ENCODE assay signal across 17 mouse cellular contexts in the genomic region with DNA sequence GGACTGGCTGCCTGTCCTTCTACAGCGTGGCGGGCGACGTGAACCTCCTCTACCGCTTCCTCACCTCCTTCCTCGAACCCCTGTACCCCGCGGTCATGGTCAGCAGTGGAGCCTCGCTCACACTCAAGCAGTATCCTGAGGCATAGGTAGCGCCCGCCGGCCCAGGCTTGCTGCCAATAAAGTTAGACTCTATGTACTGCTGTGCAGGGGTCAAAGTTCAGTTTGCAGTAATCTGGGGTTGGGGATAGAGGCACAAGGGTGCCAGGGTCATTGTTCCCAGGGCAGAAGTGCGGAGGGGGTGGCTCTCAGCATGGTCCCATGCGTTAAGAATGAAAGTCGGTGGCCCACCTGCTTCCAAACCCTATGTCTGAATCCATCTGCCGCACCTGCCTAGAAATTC. TPM values are rescaled to one million over a fixed set of nuclear protein-coding genes. Genes with fewer than 3 reads are reported as not detected.
A peak's percentile ranks its signal among the peaks of the same experiment; 100 is the strongest.
DNase-seq lines count a peak whose midpoint lies in the region; ATAC-seq and TF ChIP-seq lines count a peak whose summit lies in the region.
"Had no signal": no experiment of that assay in that cellular context is flagged by ENCODE, and none has a peak within 500 bp of the region (broad histone marks: within the 10 kb centered on the region; RNA-seq: fewer than 3 reads in every experiment).

No protein-coding gene starts in this region.

- DNase-seq in intestine, embryonic 14.5 days (ENCODE audit: low spot score) = peak; percentile 46
- DNase-seq in kidney, adult 18-20 months = peak; percentile 77
- peak; percentile 80 to 90 for DNase-seq in kidney, postnatal 25 days
- peak; percentile 72 for DNase-seq in liver, postnatal 0 days
- DNase-seq in right cerebral cortex, postnatal 36 days (ENCODE audit: low spot score in 2 of 2) = no peak
- DNase-seq: cerebellum, adult 8-10 months; gastrocnemius, adult 2 months; heart, postnatal 4 days; lung, postnatal 10 days; thymus, postnatal 25 days had no signal

- no peak overlapping the region for H3K27ac ChIP-seq in intestine, embryonic 14.5 days (ENCODE audit: low read depth)
- peak overlapping the region; percentile 86 for H3K27ac ChIP-seq in liver, postnatal 0 days (ENCODE audit: low read depth)
- H3K27ac ChIP-seq in hindbrain, embryonic 12.5 days = no peak overlapping the region
- H3K27ac ChIP-seq: gastrocnemius, adult 2 months; limb, embryonic 12.5 days; midbrain, embryonic 13.5 days had no signal

- 83% methylated on average over 16 of the region's 16 CpGs for WGBS in intestine, embryonic 14.5 days
- 54% methylated on average over 16 of the region's 16 CpGs for WGBS in liver, postnatal 0 days (ENCODE audit: insufficient replicate concordance)
- WGBS in hindbrain, embryonic 12.5 days = 82% methylated on average over 16 of the region's 16 CpGs

- ATAC-seq in intestine, embryonic 14.5 days (replicated peaks; ENCODE audit: low FRiP score, low TSS enrichment, low read depth) = no peak
- ATAC-seq in liver, postnatal 0 days = peak; percentile 81
- no peak for ATAC-seq in hindbrain, embryonic 12.5 days (ENCODE audit: low FRiP score)
- no peak for ATAC-seq in erythroid progenitor cell, adult 5-6 weeks (replicated peaks; ENCODE audit: low FRiP score, poor library complexity, severe bottlenecking)
- ATAC-seq: CD4-positive, CD25-positive, alpha-beta regulatory T cell, adult 4 months; midbrain, embryonic 13.5 days had no signal

- H3K4me3 ChIP-seq in intestine, embryonic 14.5 days (ENCODE audit: low read depth, low read length) = no peak overlapping the region
- H3K4me3 ChIP-seq in liver, postnatal 0 days (ENCODE audit: low read depth, low read length) = peak overlapping the region; percentile 13; the same call in 1 of the 2 replicates
- H3K4me3 ChIP-seq in hindbrain, embryonic 12.5 days = no peak overlapping the region
- H3K4me3 ChIP-seq: gastrocnemius, adult 2 months; limb, embryonic 12.5 days; midbrain, embryonic 13.5 days had no signal

- H3K36me3 ChIP-seq in intestine, embryonic 14.5 days (ENCODE audit: control insufficient read depth, insufficient read depth, low read length) = no peaks in the 10 kb centered on the region
- H3K36me3 ChIP-seq in liver, postnatal 0 days (replicated peaks; ENCODE audit: insufficient read depth, low read length) = no peaks in the 10 kb centered on the region
- H3K36me3 ChIP-seq in hindbrain, embryonic 12.5 days = no peaks in the 10 kb centered on the region
- H3K36me3 ChIP-seq: limb, embryonic 12.5 days; midbrain, embryonic 13.5 days had no signal

- no peak overlapping the region for H3K9ac ChIP-seq in intestine, embryonic 14.5 days (ENCODE audit: low read length)
- peak overlapping the region; percentile 63 for H3K9ac ChIP-seq in liver, postnatal 0 days (replicated peaks)
- H3K9ac ChIP-seq in hindbrain, embryonic 12.5 days = no peak overlapping the region
- H3K9ac ChIP-seq: limb, embryonic 12.5 days; midbrain, embryonic 13.5 days had no signal

- TF ChIP-seq EP300 in liver, postnatal 0 days (IDR thresholded peaks at IDR 0.05; ENCODE audit: low read depth) = peak; percentile 56; the same call in 1 of the 2 replicates

- H3K4me1 ChIP-seq in intestine, embryonic 14.5 days (replicated peaks; ENCODE audit: control insufficient read depth, insufficient read depth, low read length) = peaks cover 12% of the 10 kb centered on the region
- H3K4me1 ChIP-seq in liver, postnatal 0 days (ENCODE audit: insufficient read depth) = peaks cover 25% of the 10 kb centered on the region
- no peaks in the 10 kb centered on the region for H3K4me1 ChIP-seq in hindbrain, embryonic 12.5 days
- H3K4me1 ChIP-seq: midbrain, embryonic 13.5 days had no signal

- H3K27me3 ChIP-seq in intestine, embryonic 14.5 days (replicated peaks; ENCODE audit: control insufficient read depth, insufficient read depth, low read length) = no peaks in the 10 kb centered on the region
- no peaks in the 10 kb centered on the region for H3K27me3 ChIP-seq in liver, postnatal 0 days (ENCODE audit: insufficient read depth, low read length)
- H3K27me3 ChIP-seq in hindbrain, embryonic 12.5 days = 0 out of 2 replicates have a peak, but pooled peaks cover 3% of the 10 kb centered on the region
- H3K27me3 ChIP-seq: limb, embryonic 12.5 days; midbrain, embryonic 13.5 days had no signal

- no peak overlapping the region for H3K4me2 ChIP-seq in intestine, embryonic 14.5 days (ENCODE audit: low read length)
- H3K4me2 ChIP-seq in liver, postnatal 0 days (ENCODE audit: low read depth, low read length) = peak overlapping the region; percentile 56
- no peak overlapping the region for H3K4me2 ChIP-seq in hindbrain, embryonic 12.5 days (replicated peaks)
- H3K4me2 ChIP-seq: heart, embryonic 11.5 days; limb, embryonic 12.5 days; midbrain, embryonic 13.5 days had no signal

- H3K9me3 ChIP-seq in intestine, embryonic 14.5 days (ENCODE audit: control insufficient read depth, low read length) = no peaks in the 10 kb centered on the region
- H3K9me3 ChIP-seq in liver, postnatal 0 days (ENCODE audit: low read length) = no peaks in the 10 kb centered on the region
- no peaks in the 10 kb centered on the region for H3K9me3 ChIP-seq in hindbrain, embryonic 12.5 days (replicated peaks)
- H3K9me3 ChIP-seq: limb, embryonic 12.5 days; midbrain, embryonic 13.5 days had no signal

- TF ChIP-seq CTCF in liver, postnatal 0 days (IDR thresholded peaks at IDR 0.05; ENCODE audit: low read depth) = no peak

RNA-seq across cellular contexts. Expression of a gene that starts 7.7 kb away (rescaled TPM):
- 0.12 TPM in 2 replicates for polyA plus RNA-seq in intestine, embryonic 14.5 days (2014; fragmentation: Nextera tagmentation; extraction: Ambion mirVana)
- 2.1 and 2.8 TPM in 2 replicates for polyA plus RNA-seq in liver, postnatal 0 days (2015; fragmentation: Nextera tagmentation; extraction: Ambion mirVana)
- 0.20 TPM in 1 of 2 replicates, not detected in the other for polyA plus RNA-seq in hindbrain, embryonic 12.5 days (2016; fragmentation: Nextera tagmentation; extraction: Ambion mirVana)
- total RNA-seq in erythroid progenitor cell, adult 5-6 weeks (2015; ENCODE audit: low replicate concordance) = not detected in 2 replicates
- total RNA-seq in erythroid progenitor cell, adult 5-6 weeks (2017; ENCODE audit: low replicate concordance) = not detected in 2 replicates
- total RNA-seq: gastrocnemius, adult 2 months; heart, postnatal 4 days had no signal
- polyA plus RNA-seq: CD4-positive, CD25-positive, alpha-beta regulatory T cell, adult 4 months; limb, embryonic 12.5 days; midbrain, embryonic 13.5 days had no signal

RNA-seq across cellular contexts. Expression of a gene that starts 14.2 kb away (rescaled TPM):
- 1.9 and 2.5 TPM in 2 replicates for polyA plus RNA-seq in intestine, embryonic 14.5 days (2014; fragmentation: Nextera tagmentation; extraction: Ambion mirVana)
- 10.4 and 11.5 TPM in 2 replicates for polyA plus RNA-seq in liver, postnatal 0 days (2015; fragmentation: Nextera tagmentation; extraction: Ambion mirVana)
- not detected in 2 replicates for polyA plus RNA-seq in hindbrain, embryonic 12.5 days (2016; fragmentation: Nextera tagmentation; extraction: Ambion mirVana)
- total RNA-seq in erythroid progenitor cell, adult 5-6 weeks (2015; ENCODE audit: low replicate concordance) = not detected in 2 replicates
- total RNA-seq in erythroid progenitor cell, adult 5-6 weeks (2017; ENCODE audit: low replicate concordance) = 1.0 TPM in 1 of 2 replicates, not detected in the other
- total RNA-seq: gastrocnemius, adult 2 months had no signal
- polyA plus RNA-seq: brain, embryonic 14.5 days; heart, embryonic 11.5 days; limb, embryonic 12.5 days had no signal

RNA-seq across cellular contexts. Expression of a gene that starts 27.4 kb away (rescaled TPM):
- 6.5 and 6.9 TPM in 2 replicates for polyA plus RNA-seq in intestine, embryonic 14.5 days (2014; fragmentation: Nextera tagmentation; extraction: Ambion mirVana)
- polyA plus RNA-seq in liver, postnatal 0 days (2015; fragmentation: Nextera tagmentation; extraction: Ambion mirVana) = 2.9 and 3.9 TPM in 2 replicates
- 10.2 and 15.2 TPM in 2 replicates for polyA plus RNA-seq in hindbrain, embryonic 12.5 days (2016; fragmentation: Nextera tagmentation; extraction: Ambion mirVana)
- total RNA-seq in erythroid progenitor cell, adult 5-6 weeks (2015; ENCODE audit: low replicate concordance) = 1.8 TPM in 1 of 2 replicates, not detected in the other
- total RNA-seq in erythroid progenitor cell, adult 5-6 weeks (2017; ENCODE audit: low replicate concordance) = 2.7 TPM in 2 replicates

RNA-seq across cellular contexts. Expression of a gene that starts 28.1 kb away (rescaled TPM):
- polyA plus RNA-seq in intestine, embryonic 14.5 days (2014; fragmentation: Nextera tagmentation; extraction: Ambion mirVana) = 11.0 and 18.8 TPM in 2 replicates
- 5.4 and 6.3 TPM in 2 replicates for polyA plus RNA-seq in liver, postnatal 0 days (2015; fragmentation: Nextera tagmentation; extraction: Ambion mirVana)
- polyA plus RNA-seq in hindbrain, embryonic 12.5 days (2016; fragmentation: Nextera tagmentation; extraction: Ambion mirVana) = 30.0 and 33.0 TPM in 2 replicates
- total RNA-seq in erythroid progenitor cell, adult 5-6 weeks (2015; ENCODE audit: low replicate concordance) = 4.2 and 14.1 TPM in 2 replicates
- total RNA-seq in erythroid progenitor cell, adult 5-6 weeks (2017; ENCODE audit: low replicate concordance) = 8.3 and 16.9 TPM in 2 replicates

RNA-seq across cellular contexts. Expression of a gene that starts 28.3 kb away (rescaled TPM):
- 899 and 962 TPM in 2 replicates for polyA plus RNA-seq in intestine, embryonic 14.5 days (2014; fragmentation: Nextera tagmentation; extraction: Ambion mirVana)
- polyA plus RNA-seq in liver, postnatal 0 days (2015; fragmentation: Nextera tagmentation; extraction: Ambion mirVana) = 857 and 872 TPM in 2 replicates
- 810 and 835 TPM in 2 replicates for polyA plus RNA-seq in hindbrain, embryonic 12.5 days (2016; fragmentation: Nextera tagmentation; extraction: Ambion mirVana)
- 520 and 620 TPM in 2 replicates for total RNA-seq in erythroid progenitor cell, adult 5-6 weeks (2015; ENCODE audit: low replicate concordance)
- 410 and 415 TPM in 2 replicates for total RNA-seq in erythroid progenitor cell, adult 5-6 weeks (2017; ENCODE audit: low replicate concordance)

Comparison
In these comparisons a context has a peak if more than half of its experiments do, and no peak if none do; other contexts are left out.
1. DNase-seq: peak in intestine, embryonic 14.5 days (single experiment), kidney, adult 18-20 months (single experiment), kidney, postnatal 25 days (2 of 2) and liver, postnatal 0 days (single experiment); none in right cerebral cortex, postnatal 36 days (0 of 2).